Mouse (Mus musculus) retina, postnatal 1 day (tissue): Measurements from ENCODE around the gene Adad2.

ENCODE experiments used
- DNase-seq: peaks from one replicate; pipeline ENCODE4 v3.0.0-alpha.2; 2012

The Adad2 gene

DNA sequence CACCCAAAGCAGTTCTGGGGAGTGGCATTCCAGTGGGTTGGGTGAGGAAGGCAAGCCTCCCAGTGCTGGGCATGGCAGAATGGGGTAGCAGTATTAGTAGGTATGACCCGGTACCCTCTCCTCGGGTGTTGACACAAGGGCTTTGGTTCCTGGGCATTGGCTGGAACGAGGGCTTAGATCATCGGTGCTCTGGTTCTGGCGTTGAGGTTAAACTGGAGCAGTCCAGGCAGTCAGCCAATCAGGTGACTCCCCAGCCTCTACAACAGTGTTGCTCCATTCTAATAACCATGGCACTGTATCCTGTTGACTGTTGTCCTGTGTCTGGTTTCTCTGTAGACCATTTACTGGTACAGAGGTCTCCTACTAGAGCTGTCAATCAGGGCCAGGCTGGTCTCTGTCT lies 5.0 kb downstream of the Adad2 start:
- no peak for DNase-seq

- no peak for DNase-seq
These were observed 6.3 kb downstream of the Adad2 start for GRCm38 (mm10) chr8:119618887-119619286.

DNA sequence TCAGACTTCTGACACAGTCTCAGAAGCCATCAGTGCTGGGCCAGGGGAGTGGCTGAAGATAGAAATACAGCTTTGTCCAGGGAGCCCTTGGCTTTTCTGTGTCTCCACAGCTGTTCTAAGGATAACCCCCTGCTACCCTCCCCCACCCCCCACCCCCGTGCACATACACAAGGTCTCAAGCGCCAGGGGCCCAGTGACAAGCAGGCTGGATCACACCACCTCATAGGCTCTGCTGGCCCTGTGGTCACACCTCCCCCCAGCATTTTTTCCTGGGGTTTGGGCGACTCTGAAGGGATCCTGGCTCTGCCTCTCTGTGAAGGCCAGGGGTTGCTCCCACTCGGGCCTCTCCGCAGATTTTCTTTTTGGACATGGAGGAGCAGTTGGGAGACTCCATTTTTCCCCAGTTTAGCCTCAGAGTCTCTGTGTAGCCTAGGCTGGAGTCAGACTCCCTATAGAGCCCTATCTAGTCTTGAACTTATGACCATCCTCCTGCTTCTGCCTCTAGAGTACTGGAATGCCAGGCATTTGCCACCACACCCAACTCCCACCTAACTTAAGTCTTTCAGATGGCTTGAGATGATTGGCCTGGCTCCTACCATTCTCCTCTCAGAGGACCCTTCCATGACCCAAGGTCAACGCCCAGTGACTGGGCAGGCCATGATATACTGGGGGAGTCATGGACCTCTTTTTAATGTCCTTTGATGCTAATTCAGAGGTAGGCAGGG lies 7.7 kb downstream of the Adad2 start:
- no peak for DNase-seq

DNA sequence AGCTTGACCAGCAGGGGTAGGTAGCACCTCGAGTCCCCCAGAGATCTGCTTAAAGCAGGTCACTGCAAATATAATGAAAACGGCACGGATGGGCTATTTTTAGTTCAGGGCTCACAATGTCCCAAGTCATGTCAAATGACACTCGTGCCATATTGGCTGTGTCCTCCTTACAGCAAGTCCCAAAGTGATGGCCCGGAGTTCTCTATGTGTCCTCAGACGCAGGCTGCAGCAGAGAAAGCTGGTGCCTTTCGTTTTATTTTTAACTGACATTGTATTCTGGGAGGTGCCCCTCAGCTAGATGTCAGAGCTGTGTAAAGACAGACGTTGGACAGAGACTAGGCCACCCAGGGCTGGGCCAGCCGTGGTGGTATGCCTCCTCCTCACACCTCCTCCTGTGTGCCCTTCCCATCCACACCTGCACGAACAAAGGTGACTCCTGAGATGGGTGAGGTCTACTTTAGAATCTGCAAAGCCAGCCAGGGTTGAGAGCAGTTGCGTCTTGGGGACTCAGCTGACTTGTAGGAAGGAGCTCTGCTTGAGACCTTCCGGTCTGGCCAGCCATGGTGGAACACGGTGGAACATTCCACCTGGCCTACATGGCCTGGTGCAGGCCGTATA lies 8.4 kb downstream of the Adad2 start:
- no peak for DNase-seq

DNA sequence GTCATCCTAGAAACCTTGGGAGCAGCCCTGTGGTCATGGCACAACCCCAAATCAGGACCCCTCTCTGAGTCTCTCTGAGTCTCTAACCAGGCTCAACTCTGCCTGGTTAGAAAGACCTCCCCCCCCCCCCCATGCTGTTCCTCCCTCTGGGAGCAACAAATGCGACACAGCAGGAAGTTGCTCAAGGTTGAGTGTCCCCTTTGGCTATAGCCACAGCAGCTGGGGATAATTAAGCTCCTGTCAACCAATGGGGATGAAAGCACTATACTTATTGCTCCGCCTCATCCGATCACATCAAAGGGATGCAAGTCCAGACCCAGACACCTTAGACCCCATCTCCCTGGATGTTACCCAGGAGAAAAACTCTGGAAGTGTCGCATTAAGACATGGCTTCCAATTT lies 10.0 kb downstream of the Adad2 start:
- DNase-seq, result no peak

- DNase-seq, result no peak
These were observed 10.5 kb downstream of the Adad2 start for GRCm38 (mm10) chr8:119623061-119623460.

- DNase-seq, result no peak
These were observed 11.2 kb downstream of the Adad2 start for GRCm38 (mm10) chr8:119623744-119624143.

GRCm38 (mm10) chr8:119624916-119625315 lies 12.4 kb downstream of the Adad2 start:
- DNase-seq, result no peak

GRCm38 (mm10) chr8:119625788-119626187 lies 13.2 kb downstream of the Adad2 start:
- DNase-seq, result no peak

- DNase-seq, result no peak
These were observed 14.7 kb downstream of the Adad2 start for GRCm38 (mm10) chr8:119627199-119627598.

DNA sequence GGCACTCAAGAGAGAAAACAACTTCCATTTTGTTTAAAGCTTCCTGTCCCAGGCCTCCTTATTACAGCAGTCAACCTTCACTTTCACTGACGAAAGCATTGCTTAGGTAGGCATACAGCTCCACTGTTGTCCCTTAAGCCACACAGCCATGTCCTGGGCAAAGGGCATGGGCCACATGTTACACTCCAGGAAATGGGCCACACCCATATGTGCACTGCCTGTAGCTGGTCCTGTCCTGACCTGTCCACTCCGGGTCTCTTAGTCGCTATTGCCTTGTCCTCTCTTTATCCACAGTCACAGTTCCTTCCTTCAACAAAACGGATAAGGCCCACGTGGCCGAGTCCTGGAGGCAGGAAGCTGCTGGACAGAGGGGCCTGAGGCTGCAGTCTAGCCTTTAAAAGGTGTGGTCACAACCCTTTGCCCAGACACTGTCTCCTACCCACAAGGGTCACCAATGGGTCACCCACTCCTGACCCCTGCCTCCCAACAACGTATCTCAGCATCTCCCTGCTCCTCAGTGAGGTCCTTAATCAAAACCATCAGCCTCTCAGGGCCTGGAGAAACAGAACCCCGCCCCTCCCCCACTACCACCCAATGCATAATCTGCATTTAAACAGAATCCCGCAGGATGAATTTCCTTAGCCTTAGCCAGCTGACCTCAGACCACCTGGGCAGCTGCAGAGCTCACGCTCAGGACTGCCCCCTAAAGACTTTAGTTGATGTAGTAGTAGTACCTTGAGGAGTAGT lies 15.2 kb downstream of the Adad2 start:
- DNase-seq, result no peak

- peak; percentile 78 for DNase-seq
These were observed 18.3 kb downstream of the Adad2 start for GRCm38 (mm10) chr8:119630841-119631240.

GRCm38 (mm10) chr8:119632246-119632645 lies 19.7 kb downstream of the Adad2 start:
- DNase-seq, result no peak

GRCm38 (mm10) chr8:119632909-119633308 lies 20.4 kb downstream of the Adad2 start:
- DNase-seq, result no peak

DNA sequence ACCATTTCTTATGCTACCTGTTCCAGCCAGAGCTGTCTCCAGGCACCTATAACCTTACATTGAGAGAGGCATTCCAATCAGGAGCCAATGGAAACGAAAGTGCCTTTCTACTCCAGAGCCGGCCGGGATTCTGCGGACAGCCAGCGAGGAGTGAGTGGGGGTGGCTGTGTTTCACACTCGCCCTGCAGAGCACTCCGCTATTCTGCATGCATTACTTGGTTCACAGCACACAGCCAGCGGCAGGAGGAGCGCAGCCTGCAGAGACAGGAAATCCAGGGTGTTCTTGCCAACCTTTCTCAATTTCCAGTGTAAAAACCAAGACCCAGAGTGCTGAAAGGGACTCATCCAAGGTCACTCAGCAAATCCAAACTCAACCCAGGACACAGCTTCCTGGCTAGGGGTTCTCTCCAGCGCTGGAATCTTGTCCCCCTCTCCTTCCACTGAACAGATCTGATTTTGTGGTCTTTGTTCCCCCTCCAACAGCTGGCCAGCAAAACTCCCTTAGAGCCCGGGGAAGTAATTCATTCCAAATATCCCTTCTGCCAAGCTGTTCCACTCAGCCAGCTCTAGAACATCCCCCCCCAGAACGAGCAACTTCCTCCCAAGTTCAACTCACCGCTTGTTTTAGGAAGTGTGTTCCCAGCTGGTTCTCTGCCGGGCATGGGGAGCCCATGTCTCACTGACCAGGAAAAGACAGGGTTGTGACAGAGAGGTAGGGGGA lies 22.2 kb downstream of the Adad2 start:
- DNase-seq, result peak; percentile 51

GRCm38 (mm10) chr8:119635378-119635777 lies 22.8 kb downstream of the Adad2 start, which contains the start of gene Kcng4:
TSS of gene Kcng4 (minus strand) at chr8:119635680.
- peak; percentile 55 for DNase-seq

GRCm38 (mm10) chr8:119635958-119636357 lies 23.4 kb downstream of the Adad2 start:
- DNase-seq, result no peak

DNA sequence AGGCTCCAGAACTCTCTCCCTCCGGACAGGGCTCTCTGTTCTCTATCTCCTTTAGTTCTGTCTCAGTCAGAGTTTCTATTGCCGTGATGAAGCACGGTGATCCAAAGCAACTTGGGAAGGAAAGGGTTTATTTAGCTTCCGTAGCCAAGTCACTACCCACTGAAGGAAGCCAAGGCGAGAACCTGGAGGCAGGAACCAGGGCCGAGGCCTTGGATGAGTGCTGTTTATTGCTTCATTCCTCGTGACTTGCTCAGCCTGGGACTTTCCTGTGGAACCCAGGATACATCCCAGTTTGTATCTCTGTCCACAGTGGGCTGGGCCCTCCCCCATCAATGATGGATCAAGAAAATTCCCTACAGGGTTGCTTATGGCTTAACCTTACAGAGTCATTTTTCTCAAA lies 24.2 kb downstream of the Adad2 start:
- no peak for DNase-seq

DNA sequence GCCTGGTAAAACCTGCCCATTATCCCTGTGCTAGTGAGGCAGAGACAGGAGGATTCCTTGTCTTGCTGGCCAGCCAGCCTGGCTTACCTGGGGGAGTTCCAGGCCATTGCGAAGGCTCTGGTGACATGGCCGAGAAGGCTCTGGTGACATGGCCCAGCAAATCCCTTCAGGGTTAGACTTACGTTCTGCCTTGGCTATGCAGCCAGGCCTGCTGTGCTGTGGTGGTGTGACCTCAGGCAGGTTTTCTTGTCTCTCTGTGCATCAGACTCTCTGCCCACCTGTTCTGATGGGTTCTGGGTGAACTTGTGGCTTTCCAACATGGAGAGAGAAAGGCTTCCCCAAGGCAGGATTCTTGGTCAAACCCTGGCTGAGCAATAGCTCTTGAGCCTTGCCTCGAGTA lies 24.8 kb downstream of the Adad2 start:
- DNase-seq, result no peak

DNA sequence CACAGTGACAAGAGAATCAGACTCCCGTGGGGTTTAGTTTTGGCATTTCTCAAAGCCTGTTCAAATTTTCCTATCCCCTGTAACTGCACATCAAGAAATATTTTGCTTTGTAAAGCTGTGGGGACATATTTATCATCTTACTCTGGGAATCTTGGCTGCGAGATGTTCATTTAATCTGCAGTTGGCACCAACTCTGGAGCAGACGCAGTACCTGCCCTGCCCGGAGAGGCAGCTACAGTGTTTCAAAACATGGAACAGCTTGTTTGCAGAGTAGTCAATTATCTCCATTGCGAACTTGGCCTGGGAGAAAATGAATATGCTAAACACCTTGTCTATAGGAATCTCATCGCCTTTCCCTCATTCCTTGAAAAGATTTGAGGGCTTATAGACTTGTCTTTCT lies 25.7 kb downstream of the Adad2 start:
- DNase-seq, result no peak

DNA sequence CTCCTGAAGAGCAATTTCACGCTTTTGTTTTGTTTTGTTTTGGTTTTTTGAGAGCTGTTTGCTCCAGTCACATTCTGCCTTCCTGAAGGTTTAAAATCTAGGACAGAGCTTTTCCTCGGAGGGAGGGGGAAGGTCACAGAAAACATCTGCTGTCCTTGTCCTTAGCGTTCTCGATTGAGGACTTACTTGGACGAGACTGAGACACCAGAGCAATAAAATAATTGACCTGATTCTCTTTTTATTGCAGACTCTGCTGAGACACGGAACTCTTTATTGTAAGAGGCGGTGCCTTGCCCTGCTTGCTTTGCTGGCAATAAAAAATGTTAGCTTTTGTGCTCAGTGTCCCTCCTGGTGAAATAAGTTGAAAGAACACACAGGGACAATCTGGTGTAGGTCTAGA lies 27.3 kb downstream of the Adad2 start:
- DNase-seq, result no peak

DNA sequence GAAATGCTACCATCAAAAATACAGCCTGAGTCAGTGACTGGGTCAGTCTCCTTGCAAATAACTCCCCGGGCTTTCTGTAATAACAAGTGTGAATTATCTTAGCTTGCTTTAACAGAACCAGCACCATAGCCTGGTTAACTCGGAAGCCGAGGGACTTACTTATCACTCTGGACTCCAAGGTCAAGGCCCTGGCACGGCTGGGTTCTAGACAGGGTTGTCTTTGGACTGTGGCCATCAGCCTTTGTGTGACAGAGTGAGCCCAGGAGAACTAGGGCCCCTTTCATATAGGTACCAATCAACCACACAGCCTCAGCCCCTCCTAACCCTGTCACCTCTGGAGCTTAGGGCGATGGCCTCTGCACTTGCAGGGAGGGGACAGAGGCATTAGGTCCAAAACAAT lies 28.5 kb downstream of the Adad2 start:
- no peak for DNase-seq

- DNase-seq, result no peak
These were observed 30.4 kb downstream of the Adad2 start for GRCm38 (mm10) chr8:119642960-119643359.
